Mouse (Mus musculus): Measurements from ENCODE around the gene Gimap4.

DNA sequence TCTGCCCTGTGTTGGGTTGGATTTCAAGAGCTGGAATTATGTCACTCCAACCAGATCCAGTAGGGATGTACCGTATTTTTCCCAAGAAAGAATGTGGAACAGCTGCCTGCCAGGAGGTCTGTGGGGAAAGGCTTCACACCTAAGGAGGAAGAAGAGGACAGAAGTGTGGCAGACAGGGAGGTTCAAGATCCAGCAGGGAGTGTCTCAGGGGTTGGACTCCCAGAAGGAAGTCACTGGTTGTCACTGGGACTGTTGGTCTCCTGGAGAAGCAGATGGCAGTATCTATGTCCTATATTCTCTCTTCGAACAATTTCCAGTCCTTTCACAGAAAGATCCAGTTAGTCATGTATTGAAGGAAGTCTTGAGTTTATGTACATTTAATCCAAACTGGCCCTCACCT, 36.7 kb upstream of the Gimap4 start:
- no peak for TF ChIP-seq CTCF (conservative IDR thresholded peaks at IDR 0.05; ENCODE audit: insufficient read depth, insufficient read length, low read depth, low read length)
- no peak for TF ChIP-seq POLR2A (IDR thresholded peaks at IDR 0.05; ENCODE audit: low read depth, low read length)

All from kidney, adult 2 months (tissue).